Mouse (Mus musculus): ENCODE results near the gene Parvg. TPM values are rescaled to one million over a fixed set of nuclear protein-coding genes. Genes with fewer than 3 reads are reported as not detected.
"Not testable (repeated sequence)": the region's sequence is repeated elsewhere in the genome, so short reads cannot be mapped to it uniquely, and the experiment has no call there.

Gene Parvg
- 0.54 and 0.59 TPM in 2 replicates for polyA plus RNA-seq (2016; fragmentation: Nextera tagmentation; extraction: Ambion mirVana)

GRCm38 (mm10) chr15:84323966-84324869, at the start of gene Parvg:
Parvg (plus strand) TSS chr15:84324026.
- WGBS = 88% methylated on average over 10 of the region's 10 CpGs
- no peak within 1 kb of the TSS for H3K9ac ChIP-seq (replicated peaks)

GRCm38 (mm10) chr15:84276066-84276465, 47.8 kb upstream of the Parvg start:
- no peak overlapping the region for H3K27ac ChIP-seq (replicated peaks)
- 0 out of 2 replicates have a peak, but pooled peaks cover 6% of the 10 kb centered on the region for H3K9me3 ChIP-seq
- no peak for ATAC-seq (ENCODE audit: low FRiP score, low read depth)
- no peaks in the 10 kb centered on the region for H3K4me1 ChIP-seq
- no peaks in the 10 kb centered on the region for H3K36me3 ChIP-seq
- H3K4me3 ChIP-seq = no peak overlapping the region
- 89% methylated on average over 4 of the region's 4 CpGs for WGBS
- H3K4me2 ChIP-seq (replicated peaks) = no peak overlapping the region
- no peak overlapping the region for H3K9ac ChIP-seq (replicated peaks)
- H3K27me3 ChIP-seq = peaks cover 4% of the 10 kb centered on the region; the same call in 1 of the 2 replicates

More at GRCm38 (mm10) chr15:84323966-84324869, at the start of gene Parvg:
- Histone ChIP-seq H3K4me1 (peaks cover 12% of the 10 kb centered on the region), H3K9me3 (no peaks in the 10 kb centered on the region), H3K36me3 (no peaks in the 10 kb centered on the region), H3K4me2 (replicated peaks) (no peak within 1 kb of the TSS), H3K27me3 (no peaks in the 10 kb centered on the region; the same call in 1 of the 2 replicates), H3K27ac (replicated peaks) (no peak within 1 kb of the TSS), H3K4me3 (no peak within 1 kb of the TSS)
- no peak for ATAC-seq (ENCODE audit: low FRiP score, low read depth)

DNA sequence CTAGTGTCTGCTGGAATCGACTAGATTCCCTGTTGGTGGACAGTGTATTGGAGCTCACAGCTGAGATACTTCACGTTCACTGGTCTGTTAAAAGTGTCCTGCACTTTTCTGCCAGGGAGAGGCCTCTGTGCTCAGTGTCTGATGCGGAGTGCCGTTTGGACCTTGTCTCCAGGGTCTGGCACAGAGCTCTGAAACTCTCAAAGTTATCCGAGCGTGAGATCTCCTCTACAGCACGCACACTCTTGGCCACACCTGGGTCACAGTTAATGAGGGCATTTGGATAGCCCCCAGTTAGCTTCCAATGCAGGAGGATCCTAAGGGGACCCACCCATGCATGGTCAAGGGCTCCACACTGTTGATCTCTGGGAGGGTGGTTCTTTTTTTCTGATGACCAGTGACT, 45.7 kb upstream of the Parvg start:
- 85% methylated on average over 7 of the region's 7 CpGs for WGBS
- Histone ChIP-seq H3K4me3 (no peak overlapping the region), H3K4me2 (replicated peaks) (no peak overlapping the region), H3K9me3 (0 out of 2 replicates have a peak, but pooled peaks cover 6% of the 10 kb centered on the region), H3K4me1 (no peaks in the 10 kb centered on the region; the same call in 1 of the 2 replicates), H3K27me3 (peaks cover 10% of the 10 kb centered on the region; the same call in 1 of the 2 replicates), H3K27ac (replicated peaks) (no peak overlapping the region), H3K9ac (replicated peaks) (no peak overlapping the region), H3K36me3 (no peaks in the 10 kb centered on the region)
- ATAC-seq (ENCODE audit: low FRiP score, low read depth) = no peak

DNA sequence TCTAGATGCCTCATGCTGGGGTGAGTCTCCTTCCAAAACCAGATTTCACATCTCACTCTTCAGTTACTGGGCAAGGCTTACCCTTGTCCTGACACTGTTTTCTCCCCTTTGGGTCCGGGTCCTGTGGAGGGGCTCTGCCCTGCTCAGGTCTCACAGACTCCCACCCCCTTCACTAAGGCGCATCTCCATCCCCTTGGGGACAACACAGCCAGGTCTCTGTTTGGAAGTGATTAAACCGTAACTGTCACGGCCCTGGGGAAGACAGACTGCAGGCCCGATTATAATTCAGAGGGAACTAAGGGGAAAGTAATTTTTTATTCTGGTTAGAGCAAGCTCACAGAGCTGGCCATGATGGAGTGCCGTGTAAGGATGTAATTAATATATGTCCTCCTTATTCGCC, 45.2 kb upstream of the Parvg start:
- no peak overlapping the region for H3K27ac ChIP-seq (replicated peaks)

DNA sequence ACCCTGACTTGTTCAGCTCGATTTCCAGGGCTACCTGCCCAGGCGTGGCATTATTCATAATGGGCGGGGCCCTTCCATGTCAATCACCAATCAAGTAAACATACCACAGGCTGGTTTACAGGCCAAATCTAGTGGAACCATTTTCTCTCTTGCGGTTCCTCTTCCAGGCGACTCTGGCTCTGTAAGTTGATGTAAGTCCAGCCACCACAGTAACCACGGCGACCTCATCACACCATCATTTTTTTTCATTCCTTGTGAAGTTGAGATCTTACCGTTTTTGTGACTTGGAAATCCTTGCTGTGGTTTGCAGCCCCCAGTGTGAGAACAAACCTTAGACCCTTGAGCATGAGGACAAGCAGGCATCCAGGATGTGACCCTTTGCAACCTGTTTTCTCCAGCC, 43.5 kb upstream of the Parvg start:
- Histone ChIP-seq H3K9ac (replicated peaks) (no peak overlapping the region), H3K4me3 (no peak overlapping the region), H3K4me1 (no peaks in the 10 kb centered on the region; the same call in 1 of the 2 replicates), H3K27me3 (peaks cover 10% of the 10 kb centered on the region; the same call in 1 of the 2 replicates), H3K27ac (replicated peaks) (no peak overlapping the region), H3K9me3 (no peaks in the 10 kb centered on the region), H3K36me3 (no peaks in the 10 kb centered on the region), H3K4me2 (replicated peaks) (no peak overlapping the region)
- ATAC-seq (ENCODE audit: low FRiP score, low read depth) = no peak
- WGBS = 89% methylated on average over 8 of the region's 8 CpGs

More for the DNA sequence above, 45.2 kb upstream of the Parvg start:
- 66% methylated on average over 7 of the region's 7 CpGs for WGBS
- ATAC-seq (ENCODE audit: low FRiP score, low read depth) = no peak
- peaks cover 10% of the 10 kb centered on the region; the same call in 1 of the 2 replicates for H3K27me3 ChIP-seq
- no peak overlapping the region for H3K4me2 ChIP-seq (replicated peaks)
- H3K9ac ChIP-seq (replicated peaks) = no peak overlapping the region
- no peaks in the 10 kb centered on the region for H3K36me3 ChIP-seq
- 0 out of 2 replicates have a peak, but pooled peaks cover 6% of the 10 kb centered on the region for H3K9me3 ChIP-seq
- no peak overlapping the region for H3K4me3 ChIP-seq
- H3K4me1 ChIP-seq = no peaks in the 10 kb centered on the region; the same call in 1 of the 2 replicates

DNA sequence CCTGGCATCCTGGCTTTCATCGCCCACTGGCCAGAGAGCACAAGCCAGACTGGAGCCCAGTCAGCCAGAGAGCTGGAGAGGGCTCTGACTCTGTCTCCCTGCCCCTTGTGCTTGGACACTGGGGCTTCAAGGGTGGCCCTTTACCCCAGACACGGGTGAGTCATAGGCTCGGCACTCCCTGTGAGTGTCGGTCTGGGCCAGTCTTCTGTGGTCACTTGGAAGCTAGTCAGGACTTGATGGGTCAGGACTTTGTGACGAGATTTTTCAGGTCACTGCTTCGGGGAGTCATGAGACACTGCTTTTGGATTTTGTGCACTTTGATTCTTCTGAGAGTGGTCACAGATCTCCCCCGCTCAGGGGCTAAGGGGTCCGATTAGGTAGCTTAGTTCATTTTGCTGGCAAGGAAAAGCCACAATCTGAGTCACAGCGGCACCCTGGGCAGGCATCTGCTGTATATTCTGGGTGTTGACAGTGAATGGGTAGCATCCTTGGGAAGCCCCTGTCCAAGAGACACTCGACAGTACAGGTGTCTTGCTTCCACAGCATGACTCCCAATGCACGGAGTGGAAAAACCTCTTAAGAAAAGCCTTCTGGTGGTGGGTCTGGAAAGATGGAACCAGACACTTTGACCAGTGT, 43.0 kb upstream of the Parvg start:
- WGBS = 82% methylated on average over 11 of the region's 11 CpGs
- Histone ChIP-seq H3K27ac (replicated peaks) (no peak overlapping the region), H3K4me3 (no peak overlapping the region), H3K27me3 (peaks cover 10% of the 10 kb centered on the region; the same call in 1 of the 2 replicates), H3K9ac (replicated peaks) (no peak overlapping the region), H3K36me3 (no peaks in the 10 kb centered on the region), H3K4me1 (no peaks in the 10 kb centered on the region; the same call in 1 of the 2 replicates), H3K4me2 (replicated peaks) (no peak overlapping the region), H3K9me3 (no peaks in the 10 kb centered on the region)
- no peak for ATAC-seq (ENCODE audit: low FRiP score, low read depth)

- peaks cover 10% of the 10 kb centered on the region; the same call in 1 of the 2 replicates for H3K27me3 ChIP-seq
- H3K9ac ChIP-seq (replicated peaks) = no peak overlapping the region
- no peaks in the 10 kb centered on the region for H3K9me3 ChIP-seq
- no peak for ATAC-seq (ENCODE audit: low FRiP score, low read depth)
- peaks cover 8% of the 10 kb centered on the region for H3K4me1 ChIP-seq
- no peak overlapping the region for H3K27ac ChIP-seq (replicated peaks)
- WGBS = 84% methylated on average over 20 of the region's 20 CpGs
- H3K4me2 ChIP-seq (replicated peaks) = no peak overlapping the region
- H3K36me3 ChIP-seq = no peaks in the 10 kb centered on the region
- H3K4me3 ChIP-seq = no peak overlapping the region
These were observed 41.4 kb upstream of the Parvg start for GRCm38 (mm10) chr15:84282206-84283085.

DNA sequence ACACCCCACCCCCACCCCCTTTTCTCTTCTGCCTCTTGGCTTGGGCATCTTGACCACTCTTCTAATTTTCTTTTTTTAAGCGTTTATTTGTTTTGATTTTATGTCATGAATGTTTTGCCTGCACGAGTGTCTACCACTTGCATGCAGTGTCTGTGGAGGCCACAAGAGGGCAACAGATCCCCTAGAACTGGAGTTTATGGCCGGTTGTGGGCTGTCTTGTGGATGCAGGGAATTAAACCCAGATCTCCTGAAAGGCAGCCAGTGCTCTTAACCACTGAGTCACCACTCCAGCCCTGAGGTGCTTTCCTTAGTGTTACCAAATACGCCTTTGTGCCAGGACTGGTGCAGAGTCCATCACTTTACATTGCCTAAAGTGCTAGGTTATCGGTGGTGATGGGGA, 39.8 kb upstream of the Parvg start:
- WGBS = 66% methylated on average over 5 of the region's 5 CpGs
- Histone ChIP-seq H3K4me2 (replicated peaks) (no peak overlapping the region), H3K9ac (replicated peaks) (no peak overlapping the region), H3K27me3 (peaks cover 13% of the 10 kb centered on the region; the same call in 1 of the 2 replicates), H3K36me3 (no peaks in the 10 kb centered on the region), H3K4me3 (no peak overlapping the region), H3K4me1 (peaks cover 8% of the 10 kb centered on the region), H3K27ac (replicated peaks) (no peak overlapping the region), H3K9me3 (no peaks in the 10 kb centered on the region)
- no peak for ATAC-seq (ENCODE audit: low FRiP score, low read depth)

DNA sequence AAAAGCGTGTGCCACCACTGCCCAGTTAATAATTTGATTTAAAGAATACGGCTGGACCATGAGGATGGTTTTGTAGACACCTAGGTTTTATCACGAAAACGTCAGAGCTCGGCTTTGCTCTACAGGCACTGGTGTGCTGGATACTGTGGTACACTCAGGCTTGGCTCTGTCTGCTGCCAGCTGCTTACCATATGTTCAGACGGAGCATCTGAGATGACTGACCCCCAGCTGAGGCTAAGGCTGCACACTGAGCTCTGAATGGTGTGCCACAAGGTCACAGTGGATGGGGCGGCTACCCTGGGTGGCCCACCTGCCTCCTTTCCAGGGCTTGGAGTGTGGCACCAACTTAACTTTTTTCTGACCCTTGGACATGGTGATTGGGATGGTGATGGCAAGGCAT, 38.4 kb upstream of the Parvg start:
- Histone ChIP-seq H3K27ac (replicated peaks) (no peak overlapping the region), H3K9me3 (no peaks in the 10 kb centered on the region), H3K4me1 (peaks cover 8% of the 10 kb centered on the region), H3K9ac (replicated peaks) (no peak overlapping the region), H3K27me3 (peaks cover 12% of the 10 kb centered on the region; the same call in 1 of the 2 replicates), H3K4me3 (no peak overlapping the region), H3K4me2 (replicated peaks) (no peak overlapping the region), H3K36me3 (no peaks in the 10 kb centered on the region)
- ATAC-seq (ENCODE audit: low FRiP score, low read depth) = no peak
- 82% methylated on average over 7 of the region's 7 CpGs for WGBS

DNA sequence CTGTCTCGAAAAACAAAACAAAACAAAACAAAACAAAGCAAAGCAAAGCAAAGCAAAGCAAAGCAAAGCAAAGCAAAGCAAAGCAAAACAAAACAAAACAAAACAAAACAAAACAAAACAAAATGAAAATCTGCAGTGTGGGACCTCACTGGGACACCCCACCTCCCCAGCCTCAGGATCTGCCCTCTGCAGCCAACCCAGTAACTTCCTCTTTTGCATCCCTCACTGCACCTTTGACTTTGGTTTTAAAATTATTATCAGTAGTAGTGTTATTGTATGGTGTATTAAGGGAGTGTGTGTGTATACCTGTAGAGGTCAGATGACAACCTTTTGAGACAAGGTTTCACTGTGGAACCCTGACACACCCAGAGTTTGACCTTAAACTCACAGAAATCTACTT, 34.9 kb upstream of the Parvg start:
- not testable (repeated sequence) for H3K36me3 ChIP-seq; H3K9me3 ChIP-seq; H3K9ac ChIP-seq (replicated peaks); H3K4me3 ChIP-seq; ATAC-seq (ENCODE audit: low FRiP score, low read depth); H3K27ac ChIP-seq (replicated peaks); H3K4me2 ChIP-seq (replicated peaks)
- peaks cover 12% of the 10 kb centered on the region for H3K4me1 ChIP-seq
- H3K27me3 ChIP-seq = peaks cover 18% of the 10 kb centered on the region; the same call in 1 of the 2 replicates
- WGBS = 82% methylated on average over 1 of the region's 1 CpGs

- Histone ChIP-seq H3K9ac (replicated peaks) (no peak overlapping the region), H3K4me2 (replicated peaks) (no peak overlapping the region), H3K27ac (replicated peaks) (no peak overlapping the region), H3K4me1 (peaks cover 14% of the 10 kb centered on the region), H3K4me3 (no peak overlapping the region), H3K36me3 (no peaks in the 10 kb centered on the region), H3K9me3 (no peaks in the 10 kb centered on the region), H3K27me3 (peaks cover 36% of the 10 kb centered on the region)
- no peak for ATAC-seq (ENCODE audit: low FRiP score, low read depth)
- WGBS = 91% methylated on average over 5 of the region's 5 CpGs
These were observed 32.7 kb upstream of the Parvg start for GRCm38 (mm10) chr15:84291097-84291496.
